Mouse (Mus musculus) A20 (cell line): ENCODE measurements around the gene Pfn3.

Experiments used
- DNase-seq: peaks from one replicate; pipeline ENCODE4 v3.0.0-alpha.2; 2011; ENCODE audit warnings: low read depth, low spot score

The Pfn3 gene

DNA sequence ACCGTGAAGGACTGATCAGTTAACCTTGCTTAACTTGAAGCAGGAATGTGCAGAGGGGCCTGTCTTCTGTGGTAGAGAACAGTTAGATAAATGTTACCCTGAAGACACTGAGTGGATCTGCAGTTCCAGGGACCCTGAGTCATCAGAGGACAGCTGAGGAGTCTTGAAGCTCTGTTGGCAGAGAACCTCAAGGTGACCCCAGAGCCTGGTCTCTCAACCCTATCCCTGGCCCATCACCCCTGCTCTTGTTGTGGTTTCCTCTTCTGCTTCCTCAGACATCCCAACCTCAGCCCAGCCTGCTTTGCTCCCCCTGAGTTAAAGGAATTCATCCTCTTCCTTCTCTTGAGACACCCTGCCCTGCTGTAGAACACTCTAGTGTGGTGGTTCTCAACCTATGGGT lies 16.9 kb downstream of the Pfn3 start, which contains the start of gene Slc34a1:
TSS of gene Slc34a1 (plus strand) at position 100 of the 400 bp plus-strand sequence.
- no peak for DNase-seq

DNA sequence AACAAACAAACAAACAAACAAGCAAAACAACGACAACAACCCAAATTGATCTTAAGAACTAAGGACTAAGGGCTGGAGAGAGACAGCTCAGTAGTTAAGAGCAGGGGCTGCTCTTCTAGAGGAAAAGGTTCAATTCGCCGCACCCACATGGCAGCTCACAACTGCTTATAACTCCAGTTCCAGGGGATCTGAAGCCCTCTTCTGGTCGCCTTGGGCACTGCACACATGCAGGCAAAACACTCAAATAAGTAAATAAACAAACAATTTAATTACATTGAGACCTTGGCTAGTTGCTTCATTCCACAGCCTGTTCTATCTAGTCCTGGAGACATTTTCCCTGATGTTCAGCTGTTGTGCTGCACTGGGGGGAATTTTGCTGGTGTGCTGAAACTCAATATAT lies 22.1 kb downstream of the Pfn3 start:
- peak; percentile 74 for DNase-seq

DNA sequence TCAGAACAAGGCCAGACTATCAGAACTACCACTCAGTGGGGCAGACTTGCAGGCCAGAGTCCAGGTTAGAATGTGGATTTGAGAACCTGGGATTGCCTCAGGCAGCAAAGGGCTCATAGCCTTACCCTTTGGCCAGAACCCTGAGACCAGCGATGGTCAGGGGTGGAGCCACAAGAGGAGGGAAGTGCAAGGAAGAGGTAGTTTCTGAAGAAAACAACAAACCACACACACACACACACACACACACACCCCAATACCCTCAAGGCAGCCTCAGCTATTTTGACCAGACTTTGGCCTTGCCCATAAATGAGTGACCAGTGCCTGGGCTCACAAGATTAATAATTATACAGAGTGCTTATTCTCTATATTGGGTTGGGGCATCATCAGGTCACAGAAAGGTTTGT lies 23.4 kb downstream of the Pfn3 start:
- no peak for DNase-seq

DNA sequence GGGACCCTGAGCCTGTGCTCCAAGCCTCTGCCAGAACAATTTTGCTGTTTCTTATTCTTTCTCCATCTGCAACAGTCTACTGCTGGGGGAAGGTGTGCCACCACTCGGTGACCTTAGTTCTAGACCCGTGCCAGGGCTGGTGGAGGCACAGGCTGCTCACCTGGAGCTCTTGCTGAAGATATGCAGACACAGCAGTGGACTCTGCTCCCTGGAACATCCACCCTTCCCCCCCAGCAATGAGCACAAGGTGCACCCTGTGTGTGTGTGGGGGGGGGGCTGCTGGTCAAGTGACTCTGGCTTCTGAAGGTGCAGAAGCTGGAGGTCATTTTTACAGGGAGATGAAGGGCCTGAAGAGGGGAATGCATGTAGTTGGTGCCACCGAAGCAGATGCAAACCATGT lies 24.4 kb downstream of the Pfn3 start:
- DNase-seq: no peak

DNA sequence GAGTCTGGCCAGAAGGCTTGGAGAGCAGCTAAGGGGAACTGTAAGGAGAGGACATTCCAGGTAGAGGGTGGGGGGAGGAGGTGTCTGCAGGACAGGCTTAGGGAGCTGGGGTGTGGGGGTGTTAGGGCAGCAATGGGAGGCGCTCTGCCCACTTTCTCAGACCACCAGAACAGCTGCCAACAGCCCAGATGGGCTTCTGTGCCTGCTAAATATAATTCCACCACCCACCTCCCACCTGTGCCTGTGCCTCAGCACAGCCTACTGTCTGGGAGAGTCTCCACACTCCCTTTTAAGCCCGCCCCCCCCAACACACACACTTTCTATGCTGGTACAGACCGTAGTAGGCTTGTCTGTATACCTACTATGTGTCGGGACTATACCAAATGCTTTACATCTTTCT lies 33.2 kb downstream of the Pfn3 start:
- no peak for DNase-seq

GRCm38 (mm10) chr13:55378907-55379580 lies 36.0 kb downstream of the Pfn3 start:
- no peak for DNase-seq

DNA sequence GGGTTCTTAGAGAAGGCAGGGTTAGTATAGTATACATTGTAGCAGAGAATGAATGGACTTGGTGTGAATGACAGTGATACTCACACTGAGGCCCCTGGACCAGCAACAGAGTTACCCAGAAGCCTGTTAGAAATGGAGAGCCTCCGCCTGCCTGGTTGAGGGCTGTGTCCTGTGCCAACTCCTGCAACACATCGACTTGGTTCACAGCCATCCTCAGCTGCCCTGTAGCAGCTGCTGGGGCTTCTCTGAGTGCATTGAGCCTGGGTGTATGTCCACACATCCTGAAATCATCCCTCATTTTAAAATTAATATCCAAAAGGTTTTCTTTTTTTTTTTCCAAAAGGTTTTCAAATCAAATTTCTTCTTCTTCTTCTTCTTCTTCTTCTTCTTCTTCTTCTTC lies 39.2 kb downstream of the Pfn3 start:
- DNase-seq: no peak

DNA sequence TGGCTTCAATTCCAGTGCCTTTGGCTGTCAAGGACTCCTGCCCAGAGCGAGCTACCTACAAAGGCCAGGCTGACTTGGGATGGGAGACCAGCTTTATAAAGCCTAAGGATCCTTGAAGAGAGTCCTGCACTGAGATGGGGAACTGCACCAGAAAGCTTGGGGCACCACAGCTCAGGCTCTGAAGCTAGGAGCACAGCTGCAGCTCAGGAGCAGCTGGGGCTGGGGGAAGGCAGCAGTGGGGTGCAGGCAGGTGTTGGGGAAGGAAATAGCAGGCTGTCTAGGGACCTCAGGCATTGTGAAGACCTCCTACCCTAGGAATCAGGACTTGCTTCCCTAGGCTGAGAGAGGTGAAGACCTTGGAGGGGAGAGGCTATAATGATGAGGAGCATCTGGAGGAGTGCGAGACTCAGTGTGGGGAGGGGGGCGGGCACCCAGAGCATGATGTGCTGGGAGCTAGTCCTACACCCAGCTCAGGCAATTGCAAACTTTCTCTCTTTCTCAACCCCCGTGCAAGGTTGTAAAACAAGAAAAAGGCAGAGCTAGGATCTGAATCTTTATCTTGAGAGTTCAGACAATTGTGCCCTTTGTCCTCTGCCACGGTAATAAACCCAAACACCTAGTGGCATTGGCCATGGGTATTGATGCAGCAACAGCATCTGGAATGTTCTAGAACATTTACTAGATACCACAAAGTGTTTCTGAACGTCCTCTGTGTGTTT lies 40.7 kb downstream of the Pfn3 start:
- peak; percentile 71 for DNase-seq

GRCm38 (mm10) chr13:55371740-55372139 lies 43.3 kb downstream of the Pfn3 start:
- DNase-seq: no peak

DNA sequence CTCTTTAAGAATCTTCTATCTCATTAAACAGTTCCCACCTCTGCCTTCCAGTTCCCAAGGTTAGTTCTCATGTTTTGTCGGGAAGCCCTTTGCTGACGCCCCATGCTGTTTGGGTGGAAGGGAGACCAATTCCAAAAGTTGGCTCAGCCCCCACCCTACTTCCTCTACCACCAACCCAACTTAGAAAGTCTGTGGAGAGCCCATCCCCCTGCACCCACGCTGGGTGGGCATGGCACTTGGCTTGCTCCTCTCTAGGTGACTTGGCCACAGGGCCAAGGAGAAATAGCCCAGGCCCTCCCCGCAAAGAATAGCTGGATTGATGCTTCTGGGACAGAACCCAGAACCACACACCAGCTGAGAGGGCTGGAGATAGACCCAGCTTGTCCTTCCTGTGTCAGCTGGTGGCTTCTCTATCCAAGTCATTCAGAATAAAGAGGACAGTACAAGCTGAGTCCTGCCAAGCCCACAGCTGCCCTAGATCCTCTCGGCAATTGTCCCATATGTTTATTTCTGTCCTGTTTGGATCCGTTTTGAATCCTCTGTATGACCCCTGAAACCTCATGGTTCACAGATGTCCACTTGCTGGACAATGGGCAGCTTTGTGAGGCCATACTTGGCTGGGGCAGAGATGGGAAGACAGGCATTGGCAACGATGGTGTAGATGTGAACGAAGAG lies 43.9 kb downstream of the Pfn3 start:
- DNase-seq: no peak

- DNase-seq: no peak
These were observed 44.8 kb downstream of the Pfn3 start for GRCm38 (mm10) chr13:55370234-55370633.

DNA sequence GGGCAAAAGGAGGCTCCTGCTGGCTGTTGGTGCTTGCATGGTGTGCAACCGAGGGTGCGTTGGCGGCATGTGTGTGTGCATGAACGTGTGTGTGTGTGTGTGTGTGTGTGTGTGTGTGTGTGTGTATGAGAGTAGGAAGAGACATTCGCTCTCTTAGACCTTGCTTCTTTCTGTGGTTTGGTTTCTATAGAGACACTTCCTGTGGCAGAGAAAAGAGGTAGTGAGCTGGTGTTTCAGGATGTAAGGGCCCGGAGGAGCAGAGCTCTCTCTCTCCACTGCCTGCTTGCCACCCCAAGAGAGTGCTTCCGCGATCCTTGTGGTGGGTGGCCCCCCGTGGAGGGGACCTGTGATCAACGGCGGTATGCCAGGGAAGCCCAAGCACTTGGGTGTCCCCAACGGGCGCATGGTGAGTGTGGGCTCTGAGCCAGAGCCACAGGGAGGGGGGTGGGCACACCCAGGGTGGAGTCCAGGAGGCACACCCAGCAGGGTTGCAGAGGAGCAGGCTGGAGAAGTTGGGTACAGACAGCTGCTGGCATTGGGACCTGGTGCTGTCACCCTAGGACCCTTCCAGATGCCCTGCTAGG lies 45.4 kb downstream of the Pfn3 start, which contains the start of gene Rgs14:
TSS of gene Rgs14 (plus strand) at position 202 of the 584 bp plus-strand sequence.
- peak; percentile 89 for DNase-seq

GRCm38 (mm10) chr13:55368401-55368800 lies 46.6 kb downstream of the Pfn3 start:
- peak; percentile 64 for DNase-seq
